Mouse (Mus musculus): ENCODE data around the gene Eef1b2. TPM values are rescaled to one million over a fixed set of nuclear protein-coding genes. Genes with fewer than 3 reads are reported as not detected.

Eef1b2 gene
- polyA plus RNA-seq, 1 experiment from 2014 or later, result 352 TPM

GRCm38 (mm10) chr1:63201672-63202071, 25.0 kb downstream of the Eef1b2 start:
- WGBS (ENCODE audit: insufficient replicate concordance), result 85% methylated on average over 1 of the region's 1 CpGs
- ATAC-seq, result no peak
- TF ChIP-seq CTCF (IDR thresholded peaks at IDR 0.05; ENCODE audit: low read depth), result no peak
- no peak for TF ChIP-seq EP300 (IDR thresholded peaks at IDR 0.05; ENCODE audit: low read depth)
- no peaks in the 10 kb centered on the region for H3K9me3 ChIP-seq (ENCODE audit: low read length)
- H3K4me3 ChIP-seq (ENCODE audit: low read depth, low read length), result no peak overlapping the region
- no peaks in the 10 kb centered on the region for H3K36me3 ChIP-seq (replicated peaks; ENCODE audit: insufficient read depth, low read length)
- no peak overlapping the region for H3K4me2 ChIP-seq (ENCODE audit: low read depth, low read length)
- H3K27me3 ChIP-seq (ENCODE audit: insufficient read depth, low read length), result no peaks in the 10 kb centered on the region
- H3K4me1 ChIP-seq (ENCODE audit: insufficient read depth), result 0 out of 2 replicates have a peak, but pooled peaks cover 3% of the 10 kb centered on the region
- H3K9ac ChIP-seq (replicated peaks), result no peak overlapping the region
- DNase-seq, result no peak
- H3K27ac ChIP-seq (ENCODE audit: low read depth), result no peak overlapping the region

- WGBS (ENCODE audit: insufficient replicate concordance), result 88% methylated on average over 1 of the region's 1 CpGs
- H3K4me3 ChIP-seq (ENCODE audit: low read depth, low read length), result no peak overlapping the region
- 0 out of 2 replicates have a peak, but pooled peaks cover 3% of the 10 kb centered on the region for H3K4me1 ChIP-seq (ENCODE audit: insufficient read depth)
- ATAC-seq (no peak), DNase-seq (no peak)
- no peak overlapping the region for H3K9ac ChIP-seq (replicated peaks)
- no peak overlapping the region for H3K4me2 ChIP-seq (ENCODE audit: low read depth, low read length)
- no peaks in the 10 kb centered on the region for H3K36me3 ChIP-seq (replicated peaks; ENCODE audit: insufficient read depth, low read length)
- no peaks in the 10 kb centered on the region for H3K27me3 ChIP-seq (ENCODE audit: insufficient read depth, low read length)
- no peak overlapping the region for H3K27ac ChIP-seq (ENCODE audit: low read depth)
- H3K9me3 ChIP-seq (ENCODE audit: low read length), result no peaks in the 10 kb centered on the region
- no peak for TF ChIP-seq CTCF (IDR thresholded peaks at IDR 0.05; ENCODE audit: low read depth)
- no peak for TF ChIP-seq EP300 (IDR thresholded peaks at IDR 0.05; ENCODE audit: low read depth)
Measured at GRCm38 (mm10) chr1:63203471-63203870, 26.8 kb downstream of the Eef1b2 start.

- TF ChIP-seq EP300 (IDR thresholded peaks at IDR 0.05; ENCODE audit: low read depth) (no peak), CTCF (IDR thresholded peaks at IDR 0.05; ENCODE audit: low read depth) (0 out of 2 replicates have a peak, but pooled peaks have one; percentile 28)
- no peak for ATAC-seq
- WGBS (ENCODE audit: insufficient replicate concordance), result 25% methylated on average over 7 of the region's 7 CpGs
Measured at GRCm38 (mm10) chr1:63203950-63204659, 27.5 kb downstream of the Eef1b2 start.

GRCm38 (mm10) chr1:63204660-63205394, 28.2 kb downstream of the Eef1b2 start:
- 43% methylated on average over 7 of the region's 7 CpGs for WGBS (ENCODE audit: insufficient replicate concordance)
- TF ChIP-seq CTCF (IDR thresholded peaks at IDR 0.05; ENCODE audit: low read depth) (no peak), EP300 (IDR thresholded peaks at IDR 0.05; ENCODE audit: low read depth) (no peak)

More at GRCm38 (mm10) chr1:63203950-63204659, 27.5 kb downstream of the Eef1b2 start:
- H3K36me3 ChIP-seq (replicated peaks; ENCODE audit: insufficient read depth, low read length), result no peaks in the 10 kb centered on the region
- no peak overlapping the region for H3K27ac ChIP-seq (ENCODE audit: low read depth)
- H3K27me3 ChIP-seq (ENCODE audit: insufficient read depth, low read length), result no peaks in the 10 kb centered on the region
- H3K9me3 ChIP-seq (ENCODE audit: low read length), result no peaks in the 10 kb centered on the region
- H3K4me2 ChIP-seq (ENCODE audit: low read depth, low read length), result no peak overlapping the region
- H3K9ac ChIP-seq (replicated peaks), result no peak overlapping the region
- no peak overlapping the region for H3K4me3 ChIP-seq (ENCODE audit: low read depth, low read length)
- H3K4me1 ChIP-seq (ENCODE audit: insufficient read depth), result 0 out of 2 replicates have a peak, but pooled peaks cover 3% of the 10 kb centered on the region
- peak; percentile 24 for DNase-seq

GRCm38 (mm10) chr1:63207607-63208006, 31.0 kb downstream of the Eef1b2 start:
- ATAC-seq, result no peak
- no peaks in the 10 kb centered on the region for H3K27me3 ChIP-seq (ENCODE audit: insufficient read depth, low read length)
- no peaks in the 10 kb centered on the region for H3K9me3 ChIP-seq (ENCODE audit: low read length)
- no peak overlapping the region for H3K4me2 ChIP-seq (ENCODE audit: low read depth, low read length)
- DNase-seq, result no peak
- H3K9ac ChIP-seq (replicated peaks), result no peak overlapping the region
- 71% methylated on average over 3 of the region's 3 CpGs for WGBS (ENCODE audit: insufficient replicate concordance)
- no peaks in the 10 kb centered on the region for H3K36me3 ChIP-seq (replicated peaks; ENCODE audit: insufficient read depth, low read length)
- H3K4me3 ChIP-seq (ENCODE audit: low read depth, low read length), result no peak overlapping the region
- no peak for TF ChIP-seq EP300 (IDR thresholded peaks at IDR 0.05; ENCODE audit: low read depth)
- no peak for TF ChIP-seq CTCF (IDR thresholded peaks at IDR 0.05; ENCODE audit: low read depth)
- no peak overlapping the region for H3K27ac ChIP-seq (ENCODE audit: low read depth)
- H3K4me1 ChIP-seq (ENCODE audit: insufficient read depth), result 0 out of 2 replicates have a peak, but pooled peaks cover 3% of the 10 kb centered on the region

More at GRCm38 (mm10) chr1:63204660-63205394, 28.2 kb downstream of the Eef1b2 start:
- no peaks in the 10 kb centered on the region for H3K9me3 ChIP-seq (ENCODE audit: low read length)
- no peak overlapping the region for H3K4me3 ChIP-seq (ENCODE audit: low read depth, low read length)
- H3K27ac ChIP-seq (ENCODE audit: low read depth), result no peak overlapping the region
- DNase-seq, result no peak
- H3K27me3 ChIP-seq (ENCODE audit: insufficient read depth, low read length), result no peaks in the 10 kb centered on the region
- H3K4me2 ChIP-seq (ENCODE audit: low read depth, low read length), result no peak overlapping the region
- 0 out of 2 replicates have a peak, but pooled peaks cover 3% of the 10 kb centered on the region for H3K4me1 ChIP-seq (ENCODE audit: insufficient read depth)
- H3K9ac ChIP-seq (replicated peaks), result no peak overlapping the region
- no peak for ATAC-seq
- no peaks in the 10 kb centered on the region for H3K36me3 ChIP-seq (replicated peaks; ENCODE audit: insufficient read depth, low read length)

GRCm38 (mm10) chr1:63209861-63210529, 33.4 kb downstream of the Eef1b2 start:
- Histone ChIP-seq H3K4me3 (ENCODE audit: low read depth, low read length) (no peak overlapping the region), H3K27me3 (ENCODE audit: insufficient read depth, low read length) (no peaks in the 10 kb centered on the region; the same call in 1 of the 2 replicates), H3K27ac (ENCODE audit: low read depth) (no peak overlapping the region), H3K9me3 (ENCODE audit: low read length) (no peaks in the 10 kb centered on the region), H3K9ac (replicated peaks) (no peak overlapping the region), H3K36me3 (replicated peaks; ENCODE audit: insufficient read depth, low read length) (no peaks in the 10 kb centered on the region), H3K4me2 (ENCODE audit: low read depth, low read length) (no peak overlapping the region), H3K4me1 (ENCODE audit: insufficient read depth) (no peaks in the 10 kb centered on the region)
- 40% methylated on average over 6 of the region's 6 CpGs for WGBS (ENCODE audit: insufficient replicate concordance)
- DNase-seq (no peak), ATAC-seq (no peak)
- TF ChIP-seq EP300 (IDR thresholded peaks at IDR 0.05; ENCODE audit: low read depth) (no peak), CTCF (IDR thresholded peaks at IDR 0.05; ENCODE audit: low read depth) (no peak)
